Mouse (Mus musculus) liver, embryonic 14.5 days (tissue): ENCODE data around the gene Clcn3.

Source experiments
- CTCF ChIP-seq: IDR thresholded peaks from 2 replicates; pipeline ENCODE4 v1.5.1; 2016; ENCODE audit warnings: antibody characterized with exemption, low read depth, control low read depth
- EP300 ChIP-seq: IDR thresholded peaks from 2 replicates; pipeline ENCODE4 v1.6.1; 2016; ENCODE audit warnings: antibody characterized with exemption, low read depth

DNA sequence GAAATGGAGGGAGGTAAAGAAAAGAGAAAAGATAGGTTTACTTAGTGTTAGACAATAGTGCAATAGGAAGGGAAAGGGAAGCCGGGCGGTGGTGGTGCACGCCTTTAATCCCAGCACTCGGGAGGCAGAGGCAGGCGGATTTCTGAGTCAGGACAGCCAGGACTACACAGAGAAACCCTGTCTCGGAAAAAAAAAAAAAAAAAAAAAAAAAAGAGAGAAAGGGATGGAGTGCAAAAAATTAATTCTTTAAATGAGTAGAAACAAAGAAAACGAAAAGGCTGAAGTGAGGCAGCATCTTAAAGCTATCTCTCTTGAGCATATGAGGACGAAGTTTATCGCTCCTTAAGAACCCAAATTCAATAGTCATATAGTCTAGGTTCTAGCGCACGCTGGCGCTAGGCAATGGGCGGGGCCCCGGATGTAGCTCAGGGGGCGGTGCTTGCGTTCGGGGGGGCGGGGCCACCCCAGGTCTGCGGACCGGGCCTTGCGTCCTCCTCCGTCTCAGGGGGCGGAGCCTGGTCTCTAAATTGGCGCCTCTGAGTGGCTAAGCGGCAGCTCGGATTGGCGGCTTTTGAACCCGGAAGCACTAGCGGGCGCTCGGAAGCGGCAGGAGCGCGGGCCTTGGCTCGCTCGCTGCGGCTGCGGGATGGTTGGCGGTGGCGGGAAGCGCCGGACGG, 93.1 kb downstream of the Clcn3 start, which contains the start of gene Hpf1:
- no peak for TF ChIP-seq CTCF
- no peak for TF ChIP-seq EP300
